Mouse (Mus musculus) G1E (cell line): ENCODE data around the gene Nfatc2. TPM values are rescaled to one million over a fixed set of nuclear protein-coding genes. Genes with fewer than 3 reads are reported as not detected.

ENCODE experiments used
- ATAC-seq: 2 replicates; pipeline ENCODE4 v1.8.0; 2016; ENCODE audit warnings: mild to moderate bottlenecking; ENCODE audit not compliant: insufficient number of reproducible peaks, poor library complexity, low FRiP score, severe bottlenecking; ENCODE audit errors: extremely low read depth
- DNase-seq: peaks from one replicate; pipeline ENCODE4 v3.0.0; 2012; ENCODE audit warnings: low spot score
- H3K27me3 ChIP-seq: 2 replicates; pipeline ENCODE4 v1.6.1; 2012; ENCODE audit warnings: mild to moderate bottlenecking, low read length, inconsistent platforms; ENCODE audit not compliant: insufficient read depth
- H3K36me3 ChIP-seq: replicated peaks from 2 replicates; pipeline ENCODE3; 2012; ENCODE audit warnings: mild to moderate bottlenecking, inconsistent platforms
- H3K4me1 ChIP-seq: 2 replicates; pipeline ENCODE4 v1.6.1; 2012; ENCODE audit warnings: low read depth, low read length, inconsistent platforms, mixed read lengths; ENCODE audit not compliant: insufficient read depth
- H3K4me3 ChIP-seq: 2 replicates; pipeline ENCODE4 v1.5.1; 2012; ENCODE audit warnings: low read depth, mild to moderate bottlenecking, inconsistent platforms, low read length, moderate library complexity, mixed read lengths
- H3K9me3 ChIP-seq: replicated peaks from 2 replicates; pipeline ENCODE4 v1.6.1; 2012; ENCODE audit warnings: inconsistent platforms
- CTCF ChIP-seq: IDR thresholded peaks from 2 replicates; pipeline ENCODE4 v1.5.1; 2012; ENCODE audit warnings: low read depth, low read length, inconsistent platforms, mixed read lengths
- GATA1 ChIP-seq: IDR thresholded peaks from 2 replicates; pipeline ENCODE4 v1.6.1; 2012; ENCODE audit warnings: borderline replicate concordance, low read length, inconsistent platforms, mixed read lengths
- GATA2 ChIP-seq: IDR thresholded peaks from 2 replicates; pipeline ENCODE4 v1.6.1; 2012; ENCODE audit warnings: low read depth, low read length, inconsistent platforms, borderline replicate concordance
- POLR2AphosphoS5 ChIP-seq: IDR thresholded peaks from 2 replicates; pipeline ENCODE4 v1.6.1; 2012; ENCODE audit warnings: low read depth, low read length, inconsistent platforms; ENCODE audit not compliant: insufficient replicate concordance
- TAL1 ChIP-seq: conservative IDR thresholded peaks from 2 replicates; pipeline ENCODE4 v1.6.1; 2012; ENCODE audit warnings: low read depth, low read length, inconsistent platforms, mixed read lengths
- polyA plus RNA-seq: library from polyadenylated mRNA; stranded (reverse); fragments of >175 nt; gene quantifications from 2 replicates; pipeline ENCODE4 v1.2.3, GENCODE M21; 2012
- total RNA-seq, 2 experiments: library from RNA; stranded (forward) in 1 of 2; stranded (reverse) in 1 of 2; fragments of 200-1000 nt in 1 of 2; fragments of >200 nt in 1 of 2; fragmentation: Nextera tagmentation in 1 of 2; gene quantifications; 2 replicates each; pipeline ENCODE4 v1.2.3; 2014 to 2017

The Nfatc2 gene
- total and polyA plus RNA-seq, 3 experiments, result 0.27 TPM; not detected in 2

DNA sequence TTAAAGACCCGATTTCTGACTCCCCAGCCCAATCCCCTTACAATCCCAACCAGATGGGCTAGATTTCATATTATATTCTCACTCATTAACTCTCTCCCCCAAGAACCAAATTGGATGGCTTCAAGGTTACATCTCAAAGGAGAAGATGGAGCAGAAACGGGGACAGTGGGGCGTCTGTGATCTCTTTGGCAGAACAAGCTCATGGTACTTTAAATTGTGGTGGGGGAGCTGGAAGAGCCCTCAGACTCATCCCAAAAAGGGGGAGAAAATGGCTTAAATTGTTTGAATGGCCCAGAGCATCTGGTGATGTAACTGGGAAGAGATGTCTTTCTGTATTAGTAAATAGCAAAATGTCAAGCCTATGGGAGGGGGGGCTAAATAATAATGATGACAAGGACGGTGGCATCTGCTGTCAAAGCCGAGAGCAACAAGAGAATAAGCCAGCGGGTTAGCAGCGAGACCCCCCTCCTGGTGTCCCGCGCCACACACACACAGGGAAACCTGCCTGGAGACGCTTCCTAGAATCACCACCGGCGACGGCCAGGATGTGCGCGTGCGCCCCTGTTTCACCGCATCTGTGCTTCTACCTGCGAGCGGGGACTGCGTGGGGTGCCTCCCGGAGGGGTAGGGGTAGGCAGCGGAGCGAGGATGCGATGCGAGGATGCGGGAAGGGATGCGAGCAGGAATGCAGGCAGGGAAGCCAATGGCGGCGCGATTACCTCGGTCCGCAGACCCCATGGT, 537 bp downstream of the Nfatc2 start:
- Histone ChIP-seq H3K4me3 (peak overlapping the region; percentile 25; the same call in 1 of the 2 replicates), H3K27me3 (no peaks in the 10 kb centered on the region; the same call in 1 of the 2 replicates), H3K4me1 (no peaks in the 10 kb centered on the region), H3K36me3 (no peaks in the 10 kb centered on the region), H3K9me3 (peaks cover 91% of the 10 kb centered on the region)
- TF ChIP-seq TAL1 (no peak), POLR2AphosphoS5 (no peak), GATA2 (no peak), GATA1 (no peak), CTCF (no peak)
- DNase-seq (no peak), ATAC-seq (no peak)

DNA sequence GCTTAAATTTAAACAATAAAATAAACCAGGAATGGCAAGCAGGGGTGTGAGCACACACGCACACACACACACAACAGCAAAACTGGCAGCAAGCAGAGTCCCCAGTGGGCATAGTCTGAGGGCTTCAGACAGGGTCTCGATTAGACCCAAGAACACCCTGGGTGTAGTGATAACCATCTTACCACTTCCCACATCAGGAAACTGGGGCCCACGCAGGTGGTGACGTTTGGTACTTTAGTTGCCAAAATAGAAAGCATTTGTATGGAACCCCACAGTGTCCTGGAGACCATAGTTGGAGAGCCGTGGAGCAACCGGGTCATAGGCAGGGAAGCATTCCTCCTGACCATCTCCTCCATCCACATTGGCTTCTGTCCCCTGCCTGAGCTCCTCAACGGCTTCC, 5.8 kb downstream of the Nfatc2 start:
- DNase-seq (no peak), ATAC-seq (no peak)
- TF ChIP-seq GATA2, result no peak
- TF ChIP-seq POLR2AphosphoS5, result no peak
- TF ChIP-seq CTCF, result no peak
- TF ChIP-seq TAL1, result no peak
- no peak for TF ChIP-seq GATA1
- Histone ChIP-seq H3K4me1 (no peaks in the 10 kb centered on the region), H3K9me3 (peaks cover 93% of the 10 kb centered on the region), H3K27me3 (no peaks in the 10 kb centered on the region), H3K4me3 (no peak overlapping the region), H3K36me3 (no peaks in the 10 kb centered on the region)

- Histone ChIP-seq H3K36me3 (no peaks in the 10 kb centered on the region), H3K9me3 (peaks cover 96% of the 10 kb centered on the region), H3K4me3 (no peak overlapping the region), H3K27me3 (no peaks in the 10 kb centered on the region), H3K4me1 (no peaks in the 10 kb centered on the region)
- ATAC-seq, result no peak
- no peak for DNase-seq
- no peak for TF ChIP-seq POLR2AphosphoS5
- no peak for TF ChIP-seq TAL1
Measured at GRCm38 (mm10) chr2:168593676-168594075, 7.8 kb downstream of the Nfatc2 start.

DNA sequence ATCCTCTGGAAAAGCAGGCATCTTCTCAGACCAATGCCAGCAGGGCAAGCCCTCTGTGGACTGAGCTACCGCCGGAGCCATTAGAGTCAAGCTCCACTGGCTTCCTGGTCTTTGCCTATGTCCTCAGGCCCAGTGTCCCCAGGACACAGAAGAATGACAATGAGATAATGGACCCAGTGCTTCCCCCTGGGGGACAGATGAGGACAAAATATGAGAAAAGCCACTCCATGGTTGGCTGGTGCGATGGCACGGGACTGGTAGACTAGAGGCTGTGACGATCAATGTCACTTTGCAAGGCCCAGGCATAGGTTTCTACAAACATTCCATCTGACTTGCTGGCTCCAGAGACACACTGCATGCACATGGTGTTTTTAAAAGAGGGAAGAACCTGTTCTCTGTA, 8.5 kb downstream of the Nfatc2 start:
- TF ChIP-seq GATA1 (no peak), TAL1 (no peak), CTCF (no peak), GATA2 (no peak), POLR2AphosphoS5 (no peak)

GRCm38 (mm10) chr2:168591076-168591475, 10.4 kb downstream of the Nfatc2 start:
- H3K4me1 ChIP-seq, result no peaks in the 10 kb centered on the region
- DNase-seq (no peak), ATAC-seq (no peak)
- no peaks in the 10 kb centered on the region for H3K36me3 ChIP-seq
- no peaks in the 10 kb centered on the region for H3K27me3 ChIP-seq
- TF ChIP-seq TAL1, result no peak
- TF ChIP-seq CTCF, result no peak
- no peak for TF ChIP-seq GATA2
- no peak for TF ChIP-seq POLR2AphosphoS5
- no peak for TF ChIP-seq GATA1
- H3K9me3 ChIP-seq, result peaks cover 91% of the 10 kb centered on the region
- H3K4me3 ChIP-seq, result no peak overlapping the region

More for the DNA sequence above, 8.5 kb downstream of the Nfatc2 start:
- H3K36me3 ChIP-seq, result no peaks in the 10 kb centered on the region
- no peaks in the 10 kb centered on the region for H3K4me1 ChIP-seq
- no peaks in the 10 kb centered on the region for H3K27me3 ChIP-seq
- no peak for ATAC-seq
- peaks cover 94% of the 10 kb centered on the region for H3K9me3 ChIP-seq
- DNase-seq, result no peak
- no peak overlapping the region for H3K4me3 ChIP-seq

GRCm38 (mm10) chr2:168590556-168590955, 10.9 kb downstream of the Nfatc2 start:
- ATAC-seq, result no peak
- DNase-seq, result no peak
- Histone ChIP-seq H3K4me3 (no peak overlapping the region; the same call in 1 of the 2 replicates), H3K27me3 (no peaks in the 10 kb centered on the region), H3K9me3 (peaks cover 90% of the 10 kb centered on the region), H3K36me3 (no peaks in the 10 kb centered on the region), H3K4me1 (no peaks in the 10 kb centered on the region)
- no peak for TF ChIP-seq CTCF
- no peak for TF ChIP-seq GATA1
- TF ChIP-seq GATA2, result no peak
- no peak for TF ChIP-seq TAL1
- TF ChIP-seq POLR2AphosphoS5, result no peak

- Histone ChIP-seq H3K4me3 (no peak overlapping the region; the same call in 1 of the 2 replicates), H3K9me3 (peaks cover 89% of the 10 kb centered on the region), H3K27me3 (no peaks in the 10 kb centered on the region), H3K36me3 (no peaks in the 10 kb centered on the region), H3K4me1 (no peaks in the 10 kb centered on the region)
- DNase-seq, result no peak
- TF ChIP-seq CTCF, result no peak
- TF ChIP-seq GATA1, result no peak
- no peak for TF ChIP-seq TAL1
- no peak for TF ChIP-seq GATA2
- no peak for TF ChIP-seq POLR2AphosphoS5
- no peak for ATAC-seq
Measured at GRCm38 (mm10) chr2:168590168-168590551, 11.3 kb downstream of the Nfatc2 start.
